Mouse (Mus musculus) CH12.LX (cell line): Measurements from ENCODE around the gene Atf1. TPM values are rescaled to one million over a fixed set of nuclear protein-coding genes. Genes with fewer than 3 reads are reported as not detected.

ENCODE experiments used
- DNase-seq: peaks from one replicate; pipeline ENCODE4 v3.0.0-alpha.2; 2013; ENCODE audit errors: extremely low read depth
- H3K27ac ChIP-seq: 2 replicates; pipeline ENCODE4 v1.5.1; 2012; ENCODE audit warnings: low read depth, mild to moderate bottlenecking, control low read depth, moderate library complexity; ENCODE audit not compliant: insufficient read depth
- H3K27me3 ChIP-seq: replicated peaks from 2 replicates; pipeline ENCODE3; 2012; ENCODE audit warnings: inconsistent platforms
- H3K36me3 ChIP-seq, 2 experiments: replicated peaks in 1 of 2; 2 replicates each; pipeline versions ENCODE3 to v1.6.1; 2012; ENCODE audit warnings: inconsistent platforms in 1 of 2, low read length in 1 of 2, mild to moderate bottlenecking in 1 of 2, mixed read lengths in 1 of 2, moderate library complexity in 1 of 2; ENCODE audit not compliant: control insufficient read depth in 1 of 2, insufficient read depth in 1 of 2
- H3K4me1 ChIP-seq, 2 experiments: 2 replicates each; pipeline ENCODE4 v1.6.1; 2012; ENCODE audit warnings: inconsistent platforms in 1 of 2, moderate library complexity in 1 of 2; ENCODE audit not compliant: insufficient read depth in 2 of 2, control insufficient read depth in 1 of 2
- H3K4me2 ChIP-seq: 2 replicates; pipeline ENCODE4 v1.6.1; 2012; ENCODE audit warnings: low read depth, mild to moderate bottlenecking, control low read depth; ENCODE audit not compliant: poor library complexity, insufficient read depth, severe bottlenecking
- H3K4me3 ChIP-seq, 3 experiments: fragments of 150-350 bp in 1 of 3; sonication (generic) in 1 of 3; replicated peaks in 1 of 3; 2 replicates each; pipeline versions ENCODE3 to v1.5.1; 2011 to 2012; ENCODE audit warnings: low read depth in 2 of 3, low read length in 2 of 3, mild to moderate bottlenecking in 2 of 3, moderate library complexity in 2 of 3, control low read depth in 1 of 3, improper control_type of control experiment in 1 of 3, inconsistent platforms in 1 of 3, mixed read lengths in 1 of 3; ENCODE audit not compliant: poor library complexity in 1 of 3
- H3K79me2 ChIP-seq: replicated peaks from 2 replicates; pipeline ENCODE4 v1.6.1; 2012; ENCODE audit warnings: mild to moderate bottlenecking, moderate library complexity; ENCODE audit not compliant: control insufficient read depth, poor library complexity, insufficient read depth, severe bottlenecking; ENCODE audit errors: extremely low read depth
- H3K9ac ChIP-seq: 2 replicates; pipeline ENCODE4 v1.6.1; 2012; ENCODE audit warnings: low read depth, mild to moderate bottlenecking, control low read depth, moderate library complexity; ENCODE audit not compliant: insufficient read depth
- H3K9me3 ChIP-seq: replicated peaks from 2 replicates; pipeline ENCODE3; 2012; ENCODE audit warnings: low read length, inconsistent platforms, mixed read lengths
- CHD1 ChIP-seq: IDR thresholded peaks from 2 replicates; pipeline ENCODE4 v1.6.1; 2012; ENCODE audit warnings: low read depth, low read length, improper control_type of control experiment, inconsistent platforms
- CTCF ChIP-seq, 2 experiments: IDR thresholded peaks in 1 of 2; conservative IDR thresholded peaks in 1 of 2; 2 replicates each; pipeline ENCODE4 v1.5.1; 2011 to 2012; ENCODE audit warnings: low read depth in 2 of 2, low read length in 2 of 2, improper control_type of control experiment in 1 of 2, inconsistent platforms in 1 of 2, mild to moderate bottlenecking in 1 of 2, moderate library complexity in 1 of 2
- ELF1 ChIP-seq: IDR thresholded peaks from 2 replicates; pipeline ENCODE4 v1.6.1; 2014; ENCODE audit warnings: low read depth, mild to moderate bottlenecking, inconsistent platforms, low read length, improper control_type of control experiment
- EP300 ChIP-seq: IDR thresholded peaks from 2 replicates; pipeline ENCODE4 v1.6.1; 2011; ENCODE audit warnings: low read length, improper control_type of control experiment
- ETS1 ChIP-seq: conservative IDR thresholded peaks from 2 replicates; pipeline ENCODE4 v1.6.1; 2012; ENCODE audit warnings: low read depth, mild to moderate bottlenecking, inconsistent platforms, low read length, improper control_type of control experiment, moderate library complexity
- HCFC1 ChIP-seq: IDR thresholded peaks from 2 replicates; pipeline ENCODE4 v1.6.1; 2012; ENCODE audit warnings: low read depth, mild to moderate bottlenecking, inconsistent platforms, low read length, improper control_type of control experiment
- IRF4 ChIP-seq: IDR thresholded peaks from 2 replicates; pipeline ENCODE4 v1.6.1; 2014; ENCODE audit warnings: low read depth, mild to moderate bottlenecking, inconsistent platforms, low read length, improper control_type of control experiment
- JUN ChIP-seq: IDR thresholded peaks from 2 replicates; pipeline ENCODE4 v1.6.1; 2011; ENCODE audit warnings: low read depth, mild to moderate bottlenecking, low read length, improper control_type of control experiment, moderate library complexity; ENCODE audit not compliant: insufficient read depth
- JUND ChIP-seq: conservative IDR thresholded peaks from 2 replicates; pipeline ENCODE4 v1.6.1; 2011; ENCODE audit warnings: low read depth, low read length, improper control_type of control experiment
- KAT2A ChIP-seq: IDR thresholded peaks from 2 replicates; pipeline ENCODE4 v1.6.1; 2012; ENCODE audit warnings: low read length, improper control_type of control experiment, inconsistent platforms; ENCODE audit not compliant: insufficient replicate concordance
- MAX ChIP-seq: IDR thresholded peaks from 2 replicates; pipeline ENCODE4 v1.6.1; 2011; ENCODE audit warnings: low read length, improper control_type of control experiment
- MAZ ChIP-seq: IDR thresholded peaks from 2 replicates; pipeline ENCODE4 v1.6.1; 2012; ENCODE audit warnings: low read depth, mild to moderate bottlenecking, inconsistent platforms, low read length, improper control_type of control experiment, moderate library complexity
- MEF2A ChIP-seq: IDR thresholded peaks from 2 replicates; pipeline ENCODE4 v1.6.1; 2014; ENCODE audit warnings: low read depth, mild to moderate bottlenecking, inconsistent platforms, low read length, improper control_type of control experiment, borderline replicate concordance
- MXI1 ChIP-seq: IDR thresholded peaks from 2 replicates; pipeline ENCODE4 v1.6.1; 2011; ENCODE audit warnings: mild to moderate bottlenecking, low read depth, low read length, improper control_type of control experiment
- NELFE ChIP-seq: IDR thresholded peaks from 2 replicates; pipeline ENCODE4 v1.6.1; 2011; ENCODE audit warnings: low read depth, low read length, improper control_type of control experiment
- PAX5 ChIP-seq: IDR thresholded peaks from 2 replicates; pipeline ENCODE4 v1.6.1; 2012; ENCODE audit warnings: low read length, inconsistent platforms, mixed read lengths
- POLR2AphosphoS2 ChIP-seq: IDR thresholded peaks from 2 replicates; pipeline ENCODE4 v1.6.1; 2011; ENCODE audit warnings: low read depth, low read length, improper control_type of control experiment
- RAD21 ChIP-seq: IDR thresholded peaks from 2 replicates; pipeline ENCODE4 v1.6.1; 2011; ENCODE audit warnings: low read depth, mild to moderate bottlenecking, low read length, improper control_type of control experiment, moderate library complexity
- SIN3A ChIP-seq: IDR thresholded peaks from 2 replicates; pipeline ENCODE4 v1.6.1; 2012; ENCODE audit warnings: low read length, improper control_type of control experiment, inconsistent platforms
- TBP ChIP-seq: conservative IDR thresholded peaks from 2 replicates; pipeline ENCODE4 v1.6.1; 2011; ENCODE audit warnings: low read depth, low read length, improper control_type of control experiment
- USF2 ChIP-seq: conservative IDR thresholded peaks from 2 replicates; pipeline ENCODE4 v1.6.1; 2011; ENCODE audit warnings: low read depth, low read length, improper control_type of control experiment
- ZKSCAN1 ChIP-seq: IDR thresholded peaks from 2 replicates; pipeline ENCODE4 v1.6.1; 2012; ENCODE audit warnings: low read depth, inconsistent platforms, low read length, improper control_type of control experiment, borderline replicate concordance
- ZMIZ1 ChIP-seq: IDR thresholded peaks from 2 replicates; pipeline ENCODE4 v1.6.1; 2012; ENCODE audit warnings: low read depth, mild to moderate bottlenecking, inconsistent platforms, low read length, improper control_type of control experiment
- ZNF384 ChIP-seq: IDR thresholded peaks from 2 replicates; pipeline ENCODE4 v1.6.1; 2012; ENCODE audit warnings: low read depth, low read length, improper control_type of control experiment, inconsistent platforms
- dilution Hi-C: fragments of 300-500 bp; cut with MboI; formaldehyde crosslinking; loops from 2 replicates; pipeline ENCODE4 v1.14.3; 2020; ENCODE audit warnings: low sequenced_read_pairs; ENCODE audit not compliant: extremely low pct_unique_long_range_greater_than_20kb, extremely low pct_ligation_motif_present
- in situ Hi-C: fragments of 300-500 bp; cut with MboI; formaldehyde crosslinking; loops from 3 replicates; pipeline ENCODE4 v1.14.3; 2019; ENCODE audit warnings: low sequenced_read_pairs, low pct_ligation_motif_present, low pct_unique_long_range_greater_than_20kb, mixed read lengths
- polyA plus RNA-seq: library from polyadenylated mRNA; unstranded; fragments of >175 nt; gene quantifications from 2 replicates; pipeline ENCODE4 v1.2.1, GENCODE M21; 2012; ENCODE audit warnings: low read depth; ENCODE audit not compliant: insufficient read length
- total RNA-seq, 2 experiments: library from RNA; depleted of rRNA; stranded (reverse); fragments of 300-350 nt in 1 of 2; fragments of >200 nt in 1 of 2; gene quantifications; 2 replicates each; pipeline ENCODE4 v1.2.3; 2012 to 2014

Atf1 gene
- total and polyA plus RNA-seq, 3 experiments = 28.2 to 133 (median 51.1) TPM

DNA sequence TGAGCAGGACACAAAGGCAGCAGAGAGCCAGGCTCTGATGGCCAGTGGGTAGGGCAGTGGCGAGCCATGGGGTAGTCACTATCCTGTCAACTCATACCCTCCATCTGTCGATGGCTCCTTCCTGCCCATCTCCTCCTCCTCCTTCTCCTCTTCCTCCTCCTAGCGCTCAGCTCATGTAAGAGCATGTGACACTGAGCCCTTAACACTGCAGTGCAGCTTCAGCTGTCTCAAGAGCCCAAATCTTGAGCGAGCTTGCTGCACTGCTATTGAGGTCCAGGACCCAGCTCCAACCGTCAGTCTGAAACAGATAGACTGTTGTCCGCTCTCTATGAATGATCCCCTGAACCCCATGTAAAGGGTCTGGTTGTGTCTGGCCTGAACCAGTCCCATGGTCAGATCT, 47.9 kb upstream of the Atf1 start:
- DNase-seq = no peak
- no peaks in the 10 kb centered on the region for H3K27me3 ChIP-seq
- TF ChIP-seq PAX5 (no peak), CHD1 (no peak), NELFE (no peak), MXI1 (no peak), IRF4 (no peak), USF2 (no peak), ZNF384 (no peak), ETS1 (no peak), RAD21 (no peak), POLR2AphosphoS2 (no peak), CTCF (conservative IDR thresholded peaks at IDR 0.05 in 1 of 2, IDR thresholded peaks at IDR 0.05 in 1 of 2; ENCODE audit: low read depth in 2 of 2, low read length in 2 of 2) (no peak), MEF2A (no peak), EP300 (no peak), JUN (no peak), JUND (no peak), SIN3A (no peak), MAX (no peak), MAZ (no peak)
- H3K4me1 ChIP-seq = peaks cover 0 to 24% of the 10 kb centered on the region in 2 experiments; a peak in 2 of 4 replicates
- H3K9me3 ChIP-seq = no peaks in the 10 kb centered on the region
- no peak overlapping the region for H3K9ac ChIP-seq
- in situ Hi-C loops (no loop called here), dilution Hi-C loops (no loop called here)
- no peak overlapping the region for H3K4me3 ChIP-seq
- H3K36me3 ChIP-seq = peaks cover 49 to 84% of the 10 kb centered on the region in 2 experiments
- no peak overlapping the region for H3K4me2 ChIP-seq
- no peak overlapping the region for H3K27ac ChIP-seq
- H3K79me2 ChIP-seq = no peaks in the 10 kb centered on the region

DNA sequence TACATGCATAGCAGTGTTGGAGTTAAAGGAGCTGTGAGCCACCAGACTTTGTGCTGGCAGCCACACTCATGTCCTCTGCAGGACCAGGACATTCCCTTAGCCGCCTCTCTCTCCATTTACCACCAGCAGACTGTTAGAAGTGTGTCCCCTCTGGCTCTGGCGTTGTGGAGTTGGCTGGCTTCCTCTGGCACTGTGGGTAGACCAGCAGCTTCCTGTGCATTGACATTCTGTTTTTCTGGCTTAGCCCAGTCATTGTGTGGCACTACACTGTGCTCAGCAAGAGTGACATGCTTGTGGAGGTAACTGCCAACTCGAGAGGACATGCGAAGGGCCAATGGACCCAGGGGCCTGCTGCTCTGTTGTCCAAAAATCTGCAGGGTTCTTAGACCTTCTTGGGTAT, 47.4 kb upstream of the Atf1 start:
- Histone ChIP-seq H3K4me3 (no peak overlapping the region), H3K27me3 (no peaks in the 10 kb centered on the region), H3K9ac (no peak overlapping the region), H3K27ac (no peak overlapping the region), H3K79me2 (no peaks in the 10 kb centered on the region), H3K9me3 (no peaks in the 10 kb centered on the region), H3K36me3 (peaks cover 43 to 82% of the 10 kb centered on the region in 2 experiments), H3K4me2 (no peak overlapping the region), H3K4me1 (peaks cover 0 to 24% of the 10 kb centered on the region in 2 experiments; a peak in 2 of 4 replicates)
- dilution Hi-C loops = no loop called here
- in situ Hi-C loops = no loop called here
- DNase-seq = no peak
- no peak for TF ChIP-seq ELF1
- TF ChIP-seq ETS1 = no peak
- TF ChIP-seq KAT2A = no peak
- TF ChIP-seq HCFC1 = no peak
- TF ChIP-seq MEF2A = no peak
- no peak for TF ChIP-seq ZKSCAN1
- TF ChIP-seq TBP = no peak
- TF ChIP-seq ZMIZ1 = no peak
- TF ChIP-seq, all 38 proteins: peak for 0
